Mouse (Mus musculus) megakaryocyte progenitor cell, adult 5-6 weeks (primary cell): ENCODE data around the gene Dpm2. TPM values are rescaled to one million over a fixed set of nuclear protein-coding genes. Genes with fewer than 3 reads are reported as not detected.
A peak's percentile ranks its signal among the peaks of the same experiment; 100 is the strongest.

Experiments used
- ATAC-seq: replicated peaks from 2 replicates; pipeline ENCODE4 v1.8.0; 2016; ENCODE audit warnings: mild to moderate bottlenecking, moderate TSS enrichment, inconsistent platforms; ENCODE audit not compliant: poor library complexity
- total RNA-seq, 2 experiments: library from RNA; stranded (forward) in 1 of 2; stranded (reverse) in 1 of 2; fragments of 157-497, 149-512 nt in 1 of 2; fragments of 200-1000 nt in 1 of 2; gene quantifications; 2 replicates each; pipeline versions ENCODE4 v1.2.3 to v1.2.4; 2015 to 2017

Gene Dpm2
- total RNA-seq, 2 experiments from 2014 or later = 26.5 to 87.2 TPM

DNA sequence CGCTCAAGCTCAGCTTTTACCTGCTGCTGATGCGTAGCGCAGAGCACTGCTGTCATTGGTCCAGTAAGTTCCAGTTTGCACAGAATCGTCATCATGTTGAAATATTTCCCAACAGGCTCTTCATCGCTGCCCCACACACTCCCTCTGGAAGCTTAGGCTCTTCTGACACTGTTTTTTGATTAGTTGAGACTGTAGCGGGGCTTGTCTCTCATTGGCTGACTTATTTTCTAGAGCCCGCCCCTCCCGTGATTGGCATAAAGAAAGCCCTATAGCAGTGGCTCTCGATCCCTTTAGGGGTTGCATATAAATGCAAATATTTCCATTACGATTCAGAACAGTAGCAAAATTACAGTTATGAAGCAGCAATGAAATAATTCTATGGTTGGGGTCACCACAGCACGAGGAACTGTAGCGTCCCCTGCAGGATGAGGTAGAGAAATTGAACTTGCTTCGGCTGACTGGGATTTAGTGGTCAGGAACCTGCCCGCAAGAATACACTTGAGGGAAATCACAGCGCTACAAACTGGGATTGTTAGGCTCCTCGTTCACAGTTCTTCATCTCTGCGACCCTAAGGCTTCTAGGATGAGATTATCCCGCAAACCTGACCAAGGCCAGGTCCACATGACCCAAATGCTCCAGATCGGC is 10.9 kb downstream of the Dpm2 start:
- ATAC-seq = peak; percentile 35

DNA sequence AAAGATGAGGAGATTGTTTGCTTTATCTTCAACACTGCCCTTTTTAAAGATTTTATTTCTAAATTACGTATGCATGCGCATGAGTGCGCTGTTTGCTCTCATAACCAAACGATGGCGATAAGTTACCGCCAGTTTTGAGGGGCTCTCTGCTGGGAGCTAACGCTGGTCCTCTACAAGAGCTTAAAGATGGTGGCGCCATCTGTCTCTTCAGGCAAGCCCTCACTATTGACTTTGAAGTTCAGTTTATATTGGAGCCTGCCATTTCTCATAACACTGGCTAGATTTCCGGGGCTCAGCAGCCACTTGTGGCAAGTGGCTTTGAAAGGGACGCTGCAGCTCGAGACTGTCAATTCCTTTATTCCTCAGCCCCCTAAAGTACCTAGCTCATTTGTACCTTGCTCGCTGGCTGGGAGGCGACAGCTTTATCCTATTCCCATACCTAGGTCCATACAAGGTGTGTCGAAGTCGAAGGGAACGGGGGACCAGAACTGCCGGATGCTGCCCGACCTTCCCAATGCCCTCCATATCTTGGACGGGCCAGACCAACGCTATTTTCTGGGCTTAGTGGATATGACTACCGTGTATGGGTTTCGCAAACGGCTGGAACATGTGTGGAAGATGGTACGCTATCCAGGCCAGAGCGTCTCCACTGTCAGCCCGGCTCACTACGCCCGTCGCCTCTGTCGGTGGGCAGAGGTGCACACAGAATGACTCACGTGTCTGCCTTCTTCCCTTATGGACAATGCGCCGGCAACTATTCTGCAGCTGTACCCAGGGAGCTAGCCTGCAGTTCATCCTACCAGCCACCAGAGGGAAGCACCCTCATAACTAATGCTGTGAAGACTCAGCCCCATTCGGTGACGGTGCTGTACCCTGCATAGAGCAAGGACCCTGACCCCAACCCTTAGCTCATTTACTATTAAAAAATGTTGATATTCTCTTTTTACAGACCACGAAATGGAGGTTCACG is 12.5 kb downstream of the Dpm2 start:
- peak; percentile 72 for ATAC-seq

DNA sequence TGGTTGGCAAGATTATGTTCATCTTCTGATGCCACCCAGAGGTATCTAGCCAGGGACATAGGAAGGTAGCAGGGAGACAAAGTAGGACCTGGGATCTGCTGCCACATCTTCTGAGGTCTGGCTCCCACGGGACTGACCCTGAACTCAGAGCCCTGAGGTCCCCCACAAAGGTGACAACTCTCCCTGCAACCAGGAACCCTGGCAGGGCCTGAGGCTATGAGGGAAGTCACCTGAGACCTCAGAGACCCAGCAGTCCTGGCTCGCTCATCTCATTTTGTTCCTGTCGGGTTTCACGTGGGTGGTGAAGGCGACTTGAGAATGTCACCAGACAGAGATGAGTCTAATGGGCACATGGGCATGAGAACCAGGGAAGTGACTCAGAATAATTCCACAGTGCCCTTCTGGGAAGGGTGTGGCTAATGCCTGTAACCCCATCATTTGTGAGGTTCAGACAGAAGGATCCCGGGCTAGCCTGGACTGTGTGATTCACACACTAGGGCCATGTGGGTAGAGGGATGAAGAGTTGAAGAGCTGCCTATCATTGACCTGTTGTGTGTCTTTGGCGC is 14.6 kb downstream of the Dpm2 start:
- ATAC-seq = no peak

DNA sequence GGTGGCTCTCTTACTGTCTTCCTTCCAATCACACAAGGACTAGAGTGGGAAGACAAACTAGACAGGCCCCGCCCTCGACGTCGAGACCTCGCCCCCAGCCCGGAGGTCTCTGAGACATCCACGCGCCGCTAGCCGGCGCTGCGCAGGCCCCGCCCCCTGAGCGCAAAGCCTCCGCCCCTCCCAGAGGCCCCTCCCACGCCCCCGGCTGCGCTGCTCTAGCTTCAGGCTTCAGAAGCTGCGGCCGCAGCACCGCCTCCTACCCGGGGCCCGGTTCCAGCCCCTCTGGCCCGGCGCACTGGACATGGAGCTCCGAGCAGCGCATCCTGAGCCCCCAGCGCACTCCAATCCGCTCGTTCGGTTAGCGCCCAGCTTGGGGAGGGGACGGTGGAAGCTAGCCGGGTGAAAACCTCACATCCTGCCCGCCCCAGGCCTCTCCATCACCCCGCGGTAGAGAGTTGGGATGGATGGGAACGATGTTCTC is 16.3 kb downstream of the Dpm2 start, which contains the start of gene St6galnac4:
TSS of gene St6galnac4 (plus strand) at position 225 of the 481 bp plus-strand sequence.
- peak; percentile 77 for ATAC-seq

DNA sequence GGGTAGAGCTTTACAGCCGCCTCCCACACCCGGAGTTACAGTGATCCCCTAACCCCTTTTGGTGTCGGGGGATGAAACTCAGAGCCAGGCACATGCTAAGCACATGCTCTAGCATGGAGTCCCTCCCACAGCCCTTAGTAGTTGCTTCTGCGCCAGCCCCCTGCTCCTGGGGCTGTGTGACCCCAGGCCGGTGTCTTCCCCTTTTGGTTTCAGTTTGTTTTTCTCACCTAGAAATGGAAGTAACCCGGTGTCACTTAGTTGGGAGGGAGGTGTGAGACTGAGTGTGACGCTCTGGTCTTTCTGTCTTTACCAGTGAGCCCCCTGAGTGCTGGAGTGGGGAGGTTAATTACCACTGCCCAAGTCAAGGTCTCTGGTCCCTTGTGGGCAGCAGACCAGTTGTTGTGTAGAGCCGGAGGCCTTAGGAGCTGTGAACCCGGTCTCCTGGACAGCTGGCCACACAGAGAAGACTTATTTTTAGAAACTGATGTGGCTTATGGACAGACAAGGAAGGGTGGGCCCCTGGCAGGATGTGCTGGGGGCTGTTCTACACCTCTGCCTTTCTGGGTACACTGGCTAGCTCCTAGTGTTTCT is 17.2 kb downstream of the Dpm2 start:
- ATAC-seq = peak; percentile 49

DNA sequence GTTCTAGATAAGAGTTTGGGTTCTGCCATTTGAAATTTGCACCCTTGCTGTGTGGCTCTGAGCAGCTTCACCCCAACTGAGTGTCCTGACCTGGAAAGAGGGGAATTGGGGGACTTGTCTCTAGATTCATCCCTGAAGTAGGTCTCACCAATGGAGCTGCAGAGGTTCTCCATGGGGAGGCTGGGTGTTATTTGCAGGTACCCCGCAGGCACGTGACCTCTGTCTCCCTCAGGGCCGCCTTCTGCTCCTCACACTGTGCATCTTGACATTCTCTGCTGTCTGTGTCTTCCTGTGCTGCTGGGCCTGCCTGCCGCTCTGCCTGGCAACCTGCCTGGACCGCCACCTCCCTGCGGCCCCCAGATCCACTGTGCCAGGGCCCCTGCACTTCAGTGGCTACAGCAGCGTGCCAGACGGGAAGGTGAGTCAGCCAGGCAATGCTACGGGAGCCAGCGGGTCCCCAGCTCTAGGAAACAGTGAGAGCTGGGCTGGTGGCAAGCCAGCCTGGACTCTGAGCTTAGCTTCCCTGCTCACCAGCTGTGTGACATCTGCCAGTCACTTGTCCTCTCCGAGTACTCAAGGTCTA is 18.6 kb downstream of the Dpm2 start:
- ATAC-seq = no peak

DNA sequence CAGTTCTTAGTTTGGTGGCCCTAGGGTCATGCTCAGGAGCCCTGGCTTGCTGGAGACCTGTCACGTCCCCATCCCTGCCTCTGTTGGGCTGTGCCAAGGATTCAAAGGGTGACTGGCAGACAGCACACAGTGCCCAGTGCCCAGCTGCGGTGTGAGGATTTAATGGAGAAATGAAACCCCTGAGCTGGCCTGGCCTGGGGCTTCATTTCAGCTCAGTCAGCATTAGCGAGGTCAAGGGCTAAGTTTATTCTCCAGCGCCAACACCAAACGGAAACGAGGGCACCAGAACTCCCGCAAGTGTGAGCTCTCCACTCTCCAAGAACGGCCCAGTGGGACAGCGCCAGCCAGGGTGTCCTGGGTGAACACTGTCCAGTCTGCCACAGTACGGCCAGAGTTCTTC is 19.6 kb downstream of the Dpm2 start:
- no peak for ATAC-seq

DNA sequence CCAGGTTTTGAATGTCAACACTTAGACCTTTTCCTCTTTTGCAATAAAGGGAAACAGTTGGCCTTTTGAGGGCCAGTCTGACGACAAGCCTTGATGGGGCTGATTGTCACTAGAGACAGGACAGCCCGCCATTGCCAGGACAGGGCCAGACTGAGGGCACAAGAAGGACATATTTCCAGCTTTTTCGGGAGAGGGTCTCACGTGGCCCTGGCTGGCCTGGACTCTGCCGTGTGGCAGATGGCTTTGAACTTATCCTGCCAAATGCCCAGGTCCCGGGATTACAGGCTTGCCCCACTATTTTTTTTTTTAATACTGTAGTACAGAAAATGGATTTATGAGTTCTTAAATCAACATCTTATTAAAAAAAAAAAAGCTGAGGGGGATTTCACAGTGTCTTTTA is 20.6 kb downstream of the Dpm2 start:
- no peak for ATAC-seq

DNA sequence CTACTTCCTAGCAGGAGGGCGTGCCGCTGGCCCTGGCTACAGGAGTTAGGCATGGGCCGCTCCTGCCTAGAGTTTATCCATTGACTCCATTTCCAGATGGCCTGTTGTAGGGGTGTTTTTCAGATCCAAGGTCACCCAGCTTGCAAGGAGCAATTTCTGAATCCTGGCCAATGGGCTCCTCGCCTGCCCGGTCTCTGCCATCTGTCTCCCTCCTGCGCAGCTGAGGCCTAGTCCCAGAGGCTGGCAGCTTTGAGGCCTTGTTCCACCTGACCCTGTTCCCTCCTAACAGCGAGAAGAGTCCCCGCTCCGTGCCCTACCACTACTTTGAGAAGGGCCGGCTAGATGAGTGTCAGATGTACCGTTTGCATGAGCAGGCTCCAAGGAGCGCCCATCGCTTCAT is 26.1 kb downstream of the Dpm2 start:
- ATAC-seq = no peak

DNA sequence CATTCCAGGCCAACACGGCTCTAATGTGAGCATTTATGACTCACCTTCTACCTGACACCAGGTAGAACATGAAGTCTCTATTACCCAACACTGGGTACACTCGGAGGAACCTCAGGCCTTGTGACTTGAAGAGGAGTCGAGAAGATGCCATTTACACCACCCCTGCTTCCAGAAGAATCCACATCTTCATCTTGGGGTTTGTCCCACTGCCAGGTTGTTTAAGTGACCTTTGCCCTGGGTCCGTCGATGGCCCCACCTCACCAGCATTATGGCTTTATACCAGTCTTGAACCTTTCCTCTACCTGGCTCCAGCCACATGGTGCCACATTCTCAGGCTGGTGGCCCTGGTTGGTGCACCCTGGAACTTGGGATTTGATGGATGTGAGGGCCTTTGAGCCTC is 26.6 kb downstream of the Dpm2 start:
- no peak for ATAC-seq

DNA sequence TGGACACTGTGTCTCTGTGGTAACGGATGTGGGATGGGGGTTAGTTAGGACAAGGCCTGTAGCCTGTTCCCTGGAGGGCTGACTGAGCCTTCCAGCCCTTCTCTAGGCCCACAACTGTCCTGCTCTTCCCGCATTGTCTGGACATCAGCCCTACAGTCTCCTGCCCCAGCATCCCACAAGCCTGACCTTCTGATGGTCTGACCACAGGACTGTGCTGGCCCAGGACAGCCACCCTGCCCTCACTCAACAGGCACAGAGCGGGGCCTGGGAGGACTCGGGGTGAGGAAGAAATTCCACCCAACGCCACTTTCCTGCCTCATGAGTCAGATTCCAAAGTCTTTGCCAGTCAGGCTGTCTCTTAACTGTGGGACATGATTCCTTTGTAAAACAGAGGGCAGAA is 27.0 kb downstream of the Dpm2 start:
- ATAC-seq = no peak

DNA sequence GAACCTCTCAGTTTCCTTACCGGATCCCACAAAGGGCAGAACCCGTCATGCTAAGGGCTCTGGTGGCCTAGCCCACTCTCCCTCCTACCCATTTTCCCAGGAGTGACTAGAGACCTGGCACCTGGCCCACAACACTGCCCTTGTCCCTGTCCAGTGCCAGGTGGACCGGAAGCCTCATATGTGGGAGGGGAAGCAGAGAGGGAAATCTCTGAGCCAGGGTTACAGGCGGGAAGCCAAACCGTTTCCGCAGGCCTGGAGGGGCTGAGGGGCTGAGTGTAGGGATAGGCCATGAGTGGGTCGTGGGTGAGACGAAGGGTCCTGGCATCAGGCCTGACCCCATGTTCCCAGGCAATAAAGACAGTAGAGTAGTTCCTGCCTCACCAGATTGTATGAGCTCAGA is 27.8 kb downstream of the Dpm2 start:
- ATAC-seq = no peak

DNA sequence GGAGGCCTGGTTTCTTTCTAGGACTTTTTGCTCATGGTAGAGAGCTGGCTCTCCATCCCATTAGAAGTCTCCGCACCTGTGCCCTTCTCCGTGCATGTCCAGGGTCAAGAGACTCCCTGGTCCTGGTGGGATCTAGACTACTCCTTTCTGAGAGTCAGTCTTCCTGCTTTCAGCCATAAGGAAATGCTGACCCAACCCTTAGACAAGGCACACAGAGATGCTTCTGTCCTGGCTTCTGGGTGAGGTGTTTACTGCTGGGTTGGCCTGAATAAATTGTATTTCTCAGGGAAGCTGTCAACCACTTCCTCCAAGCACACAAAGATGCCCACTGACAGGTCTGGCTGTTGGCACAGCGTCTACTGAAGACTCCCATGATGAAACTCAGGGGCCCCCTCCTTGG is 28.8 kb downstream of the Dpm2 start, which contains the start of gene St6galnac6:
TSS of gene St6galnac6 (plus strand) at position 301 of the 400 bp plus-strand sequence.
- ATAC-seq = no peak

DNA sequence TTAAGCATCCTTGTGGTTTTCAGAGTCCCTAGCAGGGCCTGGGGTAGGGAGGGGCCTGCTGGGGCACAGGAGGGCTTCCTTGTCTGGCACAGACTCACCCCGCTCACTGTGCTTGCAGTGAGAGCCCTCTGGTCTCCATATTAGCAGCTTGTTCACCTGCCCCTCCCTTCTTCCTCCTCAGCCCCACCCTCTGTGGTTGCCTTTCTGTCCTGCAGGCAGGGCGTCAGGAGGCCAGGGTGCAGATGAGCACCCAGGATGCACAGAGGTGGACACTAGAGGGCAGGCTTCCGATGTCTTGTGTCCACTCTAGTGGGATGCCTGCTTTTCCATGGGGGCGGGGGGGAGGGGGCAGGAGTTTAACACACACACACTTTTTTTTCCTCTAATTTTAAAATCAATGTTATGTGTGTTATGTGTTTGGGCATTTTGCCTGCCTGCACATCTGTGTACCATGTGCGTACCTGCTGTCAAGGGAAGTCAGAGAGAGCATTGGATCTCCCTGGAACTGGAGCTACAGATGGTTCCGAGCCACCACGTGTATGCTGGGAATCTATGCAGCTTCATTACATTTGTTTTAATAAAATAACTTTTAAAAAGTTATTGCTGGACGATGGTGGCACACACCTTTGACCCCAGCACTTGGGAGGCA is 30.9 kb downstream of the Dpm2 start:
- ATAC-seq = peak; percentile 84

DNA sequence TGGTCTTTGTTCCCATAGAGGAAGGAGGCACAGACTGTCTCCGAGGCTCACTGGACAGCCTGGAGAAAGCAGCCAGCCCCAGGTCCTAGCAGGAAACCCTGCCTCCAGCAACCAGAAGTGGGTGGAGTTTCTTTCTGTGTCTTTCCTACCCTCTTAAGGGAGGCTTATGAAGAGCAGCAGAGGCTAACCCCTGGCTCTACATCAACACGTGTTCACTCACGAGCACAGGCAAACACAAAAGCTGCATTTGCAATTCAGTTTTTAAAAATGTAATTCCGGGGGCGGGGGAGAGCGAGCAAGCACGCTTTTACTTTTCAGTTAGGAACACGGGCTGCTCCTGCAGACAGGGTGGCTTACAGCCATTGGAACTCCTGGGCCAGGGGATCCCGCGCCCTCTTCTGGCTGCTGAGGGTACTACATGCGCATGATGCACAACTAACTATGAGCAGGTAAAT is 32.0 kb downstream of the Dpm2 start:
- ATAC-seq = peak; percentile 69

DNA sequence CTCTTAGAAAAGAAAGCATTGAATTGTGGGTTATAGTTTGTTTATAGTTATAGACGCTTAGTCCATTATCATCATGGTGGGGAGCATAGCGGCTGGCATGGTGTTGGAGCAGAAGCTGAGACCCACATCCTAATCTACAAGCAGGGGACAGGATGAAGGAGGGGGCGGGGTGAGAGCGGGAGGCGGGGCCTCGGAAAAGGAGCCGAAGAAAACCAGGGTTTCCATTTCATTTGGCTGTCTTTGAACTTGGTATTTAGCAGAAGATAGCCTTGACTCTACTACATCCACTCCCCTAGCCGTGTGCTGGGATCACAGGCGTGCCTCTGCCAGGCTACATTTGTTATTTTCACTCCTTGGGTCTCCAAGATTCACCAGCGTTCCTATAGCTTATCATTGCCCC is 34.0 kb downstream of the Dpm2 start:
- ATAC-seq = no peak

DNA sequence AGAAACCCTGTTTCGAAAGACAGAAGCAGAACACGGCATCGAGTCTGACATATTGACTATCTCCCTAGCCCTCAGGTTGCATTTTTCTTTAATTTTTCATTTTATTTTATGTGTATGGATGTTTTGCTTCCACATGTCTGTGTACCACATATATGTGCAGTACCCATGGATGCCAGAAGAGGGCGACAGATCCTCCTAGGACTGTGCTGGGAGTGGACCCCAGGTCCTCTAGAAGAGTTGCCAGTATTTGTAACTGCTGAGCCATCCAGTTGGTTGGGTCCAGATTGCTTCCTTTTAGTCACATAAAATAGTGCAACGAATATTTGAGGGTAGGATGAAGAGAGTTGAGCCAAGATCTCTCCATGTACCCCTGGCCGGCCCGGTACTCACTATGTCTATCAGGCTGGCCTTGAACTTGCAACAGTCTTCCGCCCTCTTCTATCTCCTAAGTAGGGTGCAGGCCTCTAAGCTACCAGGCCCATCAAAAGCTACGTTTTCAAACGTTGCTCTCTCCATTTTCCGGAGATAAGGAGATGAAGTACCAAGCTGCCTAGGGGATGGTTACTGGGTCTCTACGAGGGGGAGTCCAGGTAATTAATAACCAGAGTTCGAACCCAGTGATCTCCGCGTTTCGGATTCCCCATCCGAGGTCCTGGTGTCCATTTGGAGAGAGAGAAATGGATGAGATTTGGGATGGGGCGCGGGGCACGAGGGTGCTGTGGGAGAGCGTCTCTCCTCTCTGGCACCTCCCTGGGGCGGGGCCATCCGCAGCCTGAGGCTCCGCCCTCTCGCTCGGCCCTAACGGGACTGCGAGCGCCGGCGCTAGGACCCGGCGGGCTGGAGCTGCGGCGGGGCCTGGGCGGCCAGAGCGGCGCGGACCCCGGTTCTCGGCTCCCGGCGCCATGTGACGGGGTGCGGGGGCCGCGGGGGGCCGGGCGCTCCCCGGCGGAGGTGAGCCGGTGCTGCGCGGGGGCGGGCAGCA is 35.8 kb downstream of the Dpm2 start:
- ATAC-seq = peak; percentile 56

DNA sequence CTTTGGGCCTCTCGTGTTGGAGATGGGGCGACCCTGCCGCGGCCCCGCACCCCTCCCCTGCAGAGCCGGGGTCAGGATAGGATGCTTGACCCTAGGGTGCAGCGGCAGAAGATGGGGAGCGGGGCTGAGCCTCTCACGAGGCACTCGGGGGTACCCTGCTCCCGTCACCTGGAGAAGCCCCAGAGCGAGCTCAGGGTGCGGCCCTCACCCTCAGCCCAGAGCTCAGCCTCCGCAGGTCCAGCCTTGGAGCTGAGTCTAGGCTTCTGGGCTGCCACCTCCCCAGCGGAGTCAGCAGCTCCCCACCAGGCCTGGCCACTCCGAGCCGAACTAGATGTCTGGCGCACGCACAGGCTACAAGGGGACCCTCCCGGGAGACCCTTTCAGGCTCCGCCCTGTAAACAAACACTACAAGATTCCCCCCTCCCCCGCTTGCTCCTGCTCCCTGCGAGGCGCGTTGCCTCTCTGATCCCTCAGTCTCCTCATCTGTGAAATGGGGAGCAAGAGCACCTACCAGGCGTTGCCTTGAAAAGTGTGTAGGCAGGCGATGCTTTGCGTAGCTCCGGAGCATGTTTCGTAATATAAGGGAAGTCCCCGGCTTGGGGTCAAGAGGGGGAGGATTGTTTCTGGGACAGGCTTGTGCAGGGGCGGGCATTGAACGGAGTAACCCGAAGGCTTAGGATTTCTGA is 36.7 kb downstream of the Dpm2 start:
- peak; percentile 21 for ATAC-seq
